Mouse (Mus musculus): ENCODE results near the gene Olfr961. TPM values are rescaled to one million over a fixed set of nuclear protein-coding genes. Genes with fewer than 3 reads are reported as not detected.
A peak's percentile ranks its signal among the peaks of the same experiment; 100 is the strongest.

Olfr961 gene
- polyA plus RNA-seq, 1 experiment from 2014 or later: not detected

GRCm38 (mm10) chr9:39623783-39624182, 21.1 kb upstream of the Olfr961 start:
- Histone ChIP-seq H3K27me3 (ENCODE audit: control insufficient read depth, insufficient read depth, low read length) (no peaks in the 10 kb centered on the region), H3K9me3 (ENCODE audit: control insufficient read depth, low read length) (no peaks in the 10 kb centered on the region), H3K36me3 (ENCODE audit: control insufficient read depth, insufficient read depth, low read length) (no peaks in the 10 kb centered on the region), H3K4me3 (ENCODE audit: low read depth, low read length) (no peak overlapping the region), H3K9ac (ENCODE audit: low read depth, low read length) (no peak overlapping the region), H3K4me1 (replicated peaks; ENCODE audit: control insufficient read depth, insufficient read depth, low read length) (no peaks in the 10 kb centered on the region), H3K27ac (ENCODE audit: low read depth, low read length) (no peak overlapping the region), H3K4me2 (replicated peaks; ENCODE audit: low read depth, low read length) (no peak overlapping the region)
- DNase-seq (ENCODE audit: low spot score): no peak
- whole genome bisulfite sequencing: 87% methylated on average over 3 of the region's 3 CpGs
- no peak for ATAC-seq (ENCODE audit: low FRiP score)

- no peaks in the 10 kb centered on the region for H3K4me1 ChIP-seq (replicated peaks; ENCODE audit: control insufficient read depth, insufficient read depth, low read length)
- WGBS: 93% methylated on average over 2 of the region's 2 CpGs
Measured at GRCm38 (mm10) chr9:39624711-39625110, 20.2 kb upstream of the Olfr961 start.

GRCm38 (mm10) chr9:39629069-39629468, 15.8 kb upstream of the Olfr961 start:
- Histone ChIP-seq H3K27ac (ENCODE audit: low read depth, low read length) (no peak overlapping the region), H3K27me3 (ENCODE audit: control insufficient read depth, insufficient read depth, low read length) (no peaks in the 10 kb centered on the region), H3K9me3 (ENCODE audit: control insufficient read depth, low read length) (no peaks in the 10 kb centered on the region), H3K36me3 (ENCODE audit: control insufficient read depth, insufficient read depth, low read length) (no peaks in the 10 kb centered on the region), H3K4me2 (replicated peaks; ENCODE audit: low read depth, low read length) (no peak overlapping the region), H3K9ac (ENCODE audit: low read depth, low read length) (no peak overlapping the region), H3K4me1 (replicated peaks; ENCODE audit: control insufficient read depth, insufficient read depth, low read length) (no peaks in the 10 kb centered on the region), H3K4me3 (ENCODE audit: low read depth, low read length) (no peak overlapping the region)
- WGBS: 92% methylated on average over 2 of the region's 2 CpGs
- DNase-seq (ENCODE audit: low spot score) (no peak), ATAC-seq (ENCODE audit: low FRiP score) (no peak)

More at GRCm38 (mm10) chr9:39624711-39625110, 20.2 kb upstream of the Olfr961 start:
- Histone ChIP-seq H3K27me3 (ENCODE audit: control insufficient read depth, insufficient read depth, low read length) (no peaks in the 10 kb centered on the region), H3K4me3 (ENCODE audit: low read depth, low read length) (no peak overlapping the region), H3K4me2 (replicated peaks; ENCODE audit: low read depth, low read length) (no peak overlapping the region), H3K27ac (ENCODE audit: low read depth, low read length) (no peak overlapping the region), H3K36me3 (ENCODE audit: control insufficient read depth, insufficient read depth, low read length) (no peaks in the 10 kb centered on the region), H3K9ac (ENCODE audit: low read depth, low read length) (no peak overlapping the region), H3K9me3 (ENCODE audit: control insufficient read depth, low read length) (no peaks in the 10 kb centered on the region)
- ATAC-seq (ENCODE audit: low FRiP score): no peak
- DNase-seq (ENCODE audit: low spot score): no peak

GRCm38 (mm10) chr9:39633913-39634594, 10.8 kb upstream of the Olfr961 start:
- H3K4me3 ChIP-seq (ENCODE audit: low read depth, low read length): no peak overlapping the region
- H3K4me1 ChIP-seq (replicated peaks; ENCODE audit: control insufficient read depth, insufficient read depth, low read length): no peaks in the 10 kb centered on the region
- DNase-seq (ENCODE audit: low spot score): peak; percentile 7
- no peak overlapping the region for H3K9ac ChIP-seq (ENCODE audit: low read depth, low read length)
- H3K27me3 ChIP-seq (ENCODE audit: control insufficient read depth, insufficient read depth, low read length): no peaks in the 10 kb centered on the region
- H3K36me3 ChIP-seq (ENCODE audit: control insufficient read depth, insufficient read depth, low read length): no peaks in the 10 kb centered on the region
- no peak for ATAC-seq (ENCODE audit: low FRiP score)
- H3K9me3 ChIP-seq (ENCODE audit: control insufficient read depth, low read length): no peaks in the 10 kb centered on the region
- H3K4me2 ChIP-seq (replicated peaks; ENCODE audit: low read depth, low read length): no peak overlapping the region
- H3K27ac ChIP-seq (ENCODE audit: low read depth, low read length): no peak overlapping the region
- 42% methylated on average over 4 of the region's 4 CpGs for WGBS

GRCm38 (mm10) chr9:39647382-39647781, 2.5 kb downstream of the Olfr961 start:
- no peaks in the 10 kb centered on the region for H3K36me3 ChIP-seq (ENCODE audit: control insufficient read depth, insufficient read depth, low read length)
- H3K9ac ChIP-seq (ENCODE audit: low read depth, low read length): no peak overlapping the region
- DNase-seq (ENCODE audit: low spot score) (no peak), ATAC-seq (ENCODE audit: low FRiP score) (no peak)
- no peaks in the 10 kb centered on the region for H3K4me1 ChIP-seq (replicated peaks; ENCODE audit: control insufficient read depth, insufficient read depth, low read length)
- WGBS: 92% methylated on average over 4 of the region's 4 CpGs
- H3K27me3 ChIP-seq (ENCODE audit: control insufficient read depth, insufficient read depth, low read length): no peaks in the 10 kb centered on the region
- H3K4me2 ChIP-seq (replicated peaks; ENCODE audit: low read depth, low read length): no peak overlapping the region
- no peak overlapping the region for H3K27ac ChIP-seq (ENCODE audit: low read depth, low read length)
- no peaks in the 10 kb centered on the region for H3K9me3 ChIP-seq (ENCODE audit: control insufficient read depth, low read length)
- H3K4me3 ChIP-seq (ENCODE audit: low read depth, low read length): no peak overlapping the region

- Histone ChIP-seq H3K27me3 (ENCODE audit: control insufficient read depth, insufficient read depth, low read length) (no peaks in the 10 kb centered on the region), H3K4me1 (replicated peaks; ENCODE audit: control insufficient read depth, insufficient read depth, low read length) (no peaks in the 10 kb centered on the region), H3K9me3 (ENCODE audit: control insufficient read depth, low read length) (no peaks in the 10 kb centered on the region), H3K36me3 (ENCODE audit: control insufficient read depth, insufficient read depth, low read length) (no peaks in the 10 kb centered on the region), H3K9ac (ENCODE audit: low read depth, low read length) (no peak overlapping the region), H3K4me3 (ENCODE audit: low read depth, low read length) (no peak overlapping the region), H3K4me2 (replicated peaks; ENCODE audit: low read depth, low read length) (no peak overlapping the region), H3K27ac (ENCODE audit: low read depth, low read length) (no peak overlapping the region)
- WGBS: 81% methylated on average over 6 of the region's 6 CpGs
- DNase-seq (ENCODE audit: low spot score) (no peak), ATAC-seq (ENCODE audit: low FRiP score) (no peak)
Measured at GRCm38 (mm10) chr9:39654756-39655396, 10.0 kb downstream of the Olfr961 start.

GRCm38 (mm10) chr9:39666905-39667304, 22.0 kb downstream of the Olfr961 start, which contains the start of gene Olfr963:
TSS of gene Olfr963 (plus strand) at chr9:39667205.
- Histone ChIP-seq H3K4me2 (replicated peaks; ENCODE audit: low read depth, low read length) (no peak within 1 kb of the TSS), H3K36me3 (ENCODE audit: control insufficient read depth, insufficient read depth, low read length) (no peaks in the 10 kb centered on the region), H3K4me1 (replicated peaks; ENCODE audit: control insufficient read depth, insufficient read depth, low read length) (no peaks in the 10 kb centered on the region), H3K27me3 (ENCODE audit: control insufficient read depth, insufficient read depth, low read length) (no peaks in the 10 kb centered on the region), H3K9ac (ENCODE audit: low read depth, low read length) (no peak within 1 kb of the TSS), H3K27ac (ENCODE audit: low read depth, low read length) (no peak within 1 kb of the TSS), H3K4me3 (ENCODE audit: low read depth, low read length) (no peak within 1 kb of the TSS), H3K9me3 (ENCODE audit: control insufficient read depth, low read length) (no peaks in the 10 kb centered on the region; the same call in 1 of the 2 replicates)
- DNase-seq (ENCODE audit: low spot score) (no peak), ATAC-seq (ENCODE audit: low FRiP score) (no peak)
- WGBS: 97% methylated on average over 1 of the region's 1 CpGs

- WGBS: 80% methylated on average over 2 of the region's 2 CpGs
- ATAC-seq (ENCODE audit: low FRiP score): no peak
Measured at GRCm38 (mm10) chr9:39669723-39670122, 24.8 kb downstream of the Olfr961 start.

GRCm38 (mm10) chr9:39674820-39675219, 29.9 kb downstream of the Olfr961 start:
- ATAC-seq (ENCODE audit: low FRiP score): no peak
- Histone ChIP-seq H3K27ac (ENCODE audit: low read depth, low read length) (no peak overlapping the region), H3K4me3 (ENCODE audit: low read depth, low read length) (no peak overlapping the region), H3K36me3 (ENCODE audit: control insufficient read depth, insufficient read depth, low read length) (no peaks in the 10 kb centered on the region), H3K4me2 (replicated peaks; ENCODE audit: low read depth, low read length) (no peak overlapping the region), H3K9ac (ENCODE audit: low read depth, low read length) (no peak overlapping the region), H3K9me3 (ENCODE audit: control insufficient read depth, low read length) (no peaks in the 10 kb centered on the region), H3K27me3 (ENCODE audit: control insufficient read depth, insufficient read depth, low read length) (no peaks in the 10 kb centered on the region), H3K4me1 (replicated peaks; ENCODE audit: control insufficient read depth, insufficient read depth, low read length) (no peaks in the 10 kb centered on the region)
- WGBS: 81% methylated on average over 2 of the region's 2 CpGs
- DNase-seq (ENCODE audit: low spot score): no peak

More at GRCm38 (mm10) chr9:39669723-39670122, 24.8 kb downstream of the Olfr961 start:
- H3K27ac ChIP-seq (ENCODE audit: low read depth, low read length): no peak overlapping the region
- H3K27me3 ChIP-seq (ENCODE audit: control insufficient read depth, insufficient read depth, low read length): no peaks in the 10 kb centered on the region
- no peaks in the 10 kb centered on the region for H3K36me3 ChIP-seq (ENCODE audit: control insufficient read depth, insufficient read depth, low read length)
- no peak for DNase-seq (ENCODE audit: low spot score)
- H3K4me3 ChIP-seq (ENCODE audit: low read depth, low read length): no peak overlapping the region
- no peaks in the 10 kb centered on the region for H3K9me3 ChIP-seq (ENCODE audit: control insufficient read depth, low read length)
- no peak overlapping the region for H3K4me2 ChIP-seq (replicated peaks; ENCODE audit: low read depth, low read length)
- no peaks in the 10 kb centered on the region for H3K4me1 ChIP-seq (replicated peaks; ENCODE audit: control insufficient read depth, insufficient read depth, low read length)
- H3K9ac ChIP-seq (ENCODE audit: low read depth, low read length): no peak overlapping the region

All from hindbrain, embryonic 11.5 days (tissue).